Mouse (Mus musculus) stomach, embryonic 14.5 days (tissue): ENCODE data around the gene Reln. TPM values are rescaled to one million over a fixed set of nuclear protein-coding genes. Genes with fewer than 3 reads are reported as not detected.

ENCODE experiments used
- ATAC-seq: fragments of 200-750 bp; cut with Nextera tagmentation; 2 replicates; pipeline ENCODE4 v1.8.0; 2017; ENCODE audit warnings: low read depth, moderate TSS enrichment; ENCODE audit not compliant: insufficient number of reproducible peaks, insufficient read depth, low FRiP score
- H3K27ac ChIP-seq: fragments of 300-500 bp; sonication (generic); 2 replicates; pipeline ENCODE4 v1.5.1; 2014; ENCODE audit warnings: mild to moderate bottlenecking, low read length, moderate library complexity, mixed read lengths
- H3K27me3 ChIP-seq: fragments of 300-500 bp; sonication (generic); 2 replicates; pipeline ENCODE4 v1.6.1; 2014; ENCODE audit warnings: low read length, control low read depth, mixed read lengths; ENCODE audit not compliant: control insufficient read depth, insufficient read depth
- H3K36me3 ChIP-seq: fragments of 300-500 bp; sonication (generic); 2 replicates; pipeline ENCODE4 v1.6.1; 2014; ENCODE audit warnings: mild to moderate bottlenecking, control low read depth, low read length, moderate library complexity, mixed read lengths; ENCODE audit not compliant: control insufficient read depth, insufficient read depth
- H3K4me1 ChIP-seq: fragments of 300-500 bp; sonication (generic); 2 replicates; pipeline ENCODE4 v1.6.1; 2014; ENCODE audit warnings: low read length, control low read depth, mixed read lengths; ENCODE audit not compliant: control insufficient read depth, insufficient read depth
- H3K4me2 ChIP-seq: fragments of 300-500 bp; sonication (generic); replicated peaks from 2 replicates; pipeline ENCODE4 v1.6.1; 2014; ENCODE audit warnings: low read depth, low read length, control low read depth
- H3K4me3 ChIP-seq: fragments of 300-500 bp; sonication (generic); 2 replicates; pipeline ENCODE4 v1.5.1; 2014; ENCODE audit warnings: low read depth, low read length, control low read depth
- H3K9ac ChIP-seq: fragments of 300-500 bp; sonication (generic); replicated peaks from 2 replicates; pipeline ENCODE4 v1.6.1; 2014; ENCODE audit warnings: low read depth, mild to moderate bottlenecking, control low read depth, low read length, moderate library complexity, mixed read lengths
- H3K9me3 ChIP-seq: fragments of 300-500 bp; sonication (generic); 2 replicates; pipeline ENCODE4 v1.6.1; 2016; ENCODE audit warnings: low read depth, low read length, control low read depth; ENCODE audit not compliant: control insufficient read depth
- WGBS: fragments of 180-500 bp; shearing (Covaris S2); extraction: QIAGEN DNeasy Blood & Tissue Kit; methylation state at CpG from one replicate; pipeline ENCODE4 v1.1.7; 2014; 5-methylcytosine and 5-hydroxymethylcytosine counted together
- polyA plus RNA-seq: library from polyadenylated mRNA; unstranded; fragments of >200 nt; fragmentation: Nextera tagmentation; extraction: Ambion mirVana; gene quantifications from 2 replicates; pipeline ENCODE4 v1.2.1, GENCODE M21; 2014

Gene Reln
- polyA plus RNA-seq, 1 experiment from 2014 or later: 5.2 TPM

- Histone ChIP-seq H3K4me3 (no peak overlapping the region), H3K27me3 (no peaks in the 10 kb centered on the region), H3K4me2 (no peak overlapping the region), H3K27ac (no peak overlapping the region), H3K4me1 (no peaks in the 10 kb centered on the region), H3K9me3 (no peaks in the 10 kb centered on the region), H3K9ac (no peak overlapping the region), H3K36me3 (no peaks in the 10 kb centered on the region)
- 46% methylated on average over 3 of the region's 3 CpGs for WGBS
- ATAC-seq: no peak
Measured at GRCm38 (mm10) chr5:22024108-22024507, 320.4 kb downstream of the Reln start.

DNA sequence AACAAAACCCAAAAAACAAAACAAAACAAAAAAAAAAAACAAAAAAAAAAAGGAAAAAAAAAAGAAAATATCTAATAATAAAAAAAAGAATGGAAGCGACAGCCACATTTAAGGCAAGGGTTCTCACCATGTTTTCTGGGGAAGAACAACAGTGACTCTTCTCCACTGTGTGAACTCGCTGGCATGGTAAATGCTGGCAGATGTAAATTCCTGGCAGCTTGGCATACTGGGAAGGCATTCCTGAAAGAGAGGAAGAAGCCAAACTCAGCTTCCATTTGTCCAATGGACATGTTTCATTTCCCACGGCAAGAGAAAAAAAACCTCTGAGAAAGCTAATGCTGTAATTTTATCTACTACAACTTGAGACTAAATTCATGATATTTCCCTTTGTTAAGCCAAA lies 326.6 kb downstream of the Reln start:
- Histone ChIP-seq H3K9ac (no peak overlapping the region), H3K4me1 (no peaks in the 10 kb centered on the region), H3K36me3 (no peaks in the 10 kb centered on the region), H3K27ac (no peak overlapping the region), H3K9me3 (no peaks in the 10 kb centered on the region), H3K27me3 (no peaks in the 10 kb centered on the region), H3K4me2 (no peak overlapping the region), H3K4me3 (no peak overlapping the region)
- WGBS: 85% methylated on average over 3 of the region's 3 CpGs
- no peak for ATAC-seq

- Histone ChIP-seq H3K27me3 (no peaks in the 10 kb centered on the region), H3K9me3 (no peaks in the 10 kb centered on the region), H3K4me2 (no peak overlapping the region), H3K4me1 (no peaks in the 10 kb centered on the region), H3K9ac (no peak overlapping the region), H3K27ac (no peak overlapping the region), H3K36me3 (no peaks in the 10 kb centered on the region), H3K4me3 (no peak overlapping the region)
- 92% methylated on average over 3 of the region's 3 CpGs for WGBS
- ATAC-seq: no peak
Measured at GRCm38 (mm10) chr5:22014459-22014858, 330.0 kb downstream of the Reln start.

DNA sequence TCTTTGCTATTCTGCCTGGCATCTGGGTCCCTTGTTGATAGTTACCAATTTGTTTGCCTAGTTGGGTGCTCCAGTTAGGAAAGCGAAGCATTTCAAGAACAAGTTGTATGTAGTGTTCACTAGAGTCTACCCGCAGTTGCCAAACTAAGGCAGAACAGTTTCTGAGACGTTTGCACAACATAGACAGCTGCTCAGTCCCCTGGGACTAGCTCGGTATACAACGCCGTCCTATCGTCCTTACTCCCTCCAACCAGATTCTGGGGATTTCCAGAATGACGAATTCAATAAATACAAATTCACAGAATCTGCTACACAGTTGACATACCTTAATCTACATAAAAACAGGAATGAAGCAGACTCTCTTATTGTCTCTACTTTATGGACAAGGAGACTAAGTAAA lies 335.4 kb downstream of the Reln start:
- no peak for ATAC-seq
- H3K9me3 ChIP-seq: no peaks in the 10 kb centered on the region
- H3K36me3 ChIP-seq: no peaks in the 10 kb centered on the region
- H3K4me3 ChIP-seq: no peak overlapping the region
- 87% methylated on average over 8 of the region's 8 CpGs for WGBS
- H3K9ac ChIP-seq: no peak overlapping the region
- H3K4me1 ChIP-seq: no peaks in the 10 kb centered on the region
- no peak overlapping the region for H3K27ac ChIP-seq
- H3K4me2 ChIP-seq: no peak overlapping the region
- H3K27me3 ChIP-seq: no peaks in the 10 kb centered on the region

DNA sequence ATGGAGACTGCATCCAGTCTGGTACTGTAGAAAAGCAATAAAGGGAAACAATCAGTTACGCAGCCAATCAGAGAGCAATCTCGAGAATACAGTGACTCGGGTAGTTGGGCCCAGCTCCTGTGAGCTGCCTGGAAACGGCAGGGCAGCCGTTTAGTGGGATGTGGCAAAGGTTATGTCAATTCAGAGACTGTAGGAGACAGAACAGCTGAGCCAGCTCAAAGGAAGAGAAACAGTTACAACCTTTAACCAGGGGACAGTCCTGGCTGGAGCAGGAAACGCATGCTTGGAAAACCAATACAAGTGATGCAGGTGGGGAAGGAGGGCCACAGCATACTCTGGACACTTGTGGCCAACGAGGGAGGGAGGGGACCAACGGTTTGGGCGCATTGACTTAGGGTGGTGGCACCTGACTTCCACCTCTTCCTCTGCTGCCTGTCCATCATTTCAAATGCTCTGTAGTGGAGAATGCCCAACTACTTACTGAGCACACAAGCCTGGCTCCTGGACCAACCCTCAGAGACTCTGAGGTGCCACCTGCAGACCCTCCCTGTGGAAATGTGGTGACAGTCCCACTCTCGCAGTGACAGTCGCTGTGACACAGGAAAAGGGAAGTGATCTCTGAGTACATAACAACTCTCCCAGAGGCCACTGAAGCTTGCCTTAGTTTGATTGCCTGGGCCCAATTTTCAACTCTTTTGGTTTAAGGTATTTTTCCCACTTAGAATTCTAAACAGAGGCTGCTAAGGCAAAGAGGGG lies 337.0 kb downstream of the Reln start:
- no peak overlapping the region for H3K4me2 ChIP-seq
- 46% methylated on average over 11 of the region's 11 CpGs for WGBS
- no peak overlapping the region for H3K27ac ChIP-seq
- H3K27me3 ChIP-seq: no peaks in the 10 kb centered on the region
- ATAC-seq: 0 out of 2 replicates have a peak, but pooled peaks have one; percentile 18
- H3K9me3 ChIP-seq: no peaks in the 10 kb centered on the region
- no peaks in the 10 kb centered on the region for H3K36me3 ChIP-seq
- no peak overlapping the region for H3K9ac ChIP-seq
- no peak overlapping the region for H3K4me3 ChIP-seq
- no peaks in the 10 kb centered on the region for H3K4me1 ChIP-seq

GRCm38 (mm10) chr5:22003858-22004257 lies 340.6 kb downstream of the Reln start:
- no peak overlapping the region for H3K4me2 ChIP-seq
- no peak overlapping the region for H3K9ac ChIP-seq
- H3K27ac ChIP-seq: no peak overlapping the region
- no peaks in the 10 kb centered on the region for H3K36me3 ChIP-seq
- WGBS: 71% methylated on average over 4 of the region's 4 CpGs
- H3K4me1 ChIP-seq: no peaks in the 10 kb centered on the region
- no peaks in the 10 kb centered on the region for H3K9me3 ChIP-seq
- H3K27me3 ChIP-seq: no peaks in the 10 kb centered on the region
- no peak overlapping the region for H3K4me3 ChIP-seq
- ATAC-seq: no peak

- Histone ChIP-seq H3K27me3 (no peaks in the 10 kb centered on the region), H3K27ac (no peak overlapping the region), H3K9ac (no peak overlapping the region), H3K36me3 (no peaks in the 10 kb centered on the region), H3K4me2 (no peak overlapping the region), H3K4me3 (no peak overlapping the region), H3K4me1 (no peaks in the 10 kb centered on the region), H3K9me3 (no peaks in the 10 kb centered on the region)
- 84% methylated on average over 5 of the region's 5 CpGs for WGBS
- no peak for ATAC-seq
Measured at GRCm38 (mm10) chr5:21987711-21988110, 356.8 kb downstream of the Reln start.

DNA sequence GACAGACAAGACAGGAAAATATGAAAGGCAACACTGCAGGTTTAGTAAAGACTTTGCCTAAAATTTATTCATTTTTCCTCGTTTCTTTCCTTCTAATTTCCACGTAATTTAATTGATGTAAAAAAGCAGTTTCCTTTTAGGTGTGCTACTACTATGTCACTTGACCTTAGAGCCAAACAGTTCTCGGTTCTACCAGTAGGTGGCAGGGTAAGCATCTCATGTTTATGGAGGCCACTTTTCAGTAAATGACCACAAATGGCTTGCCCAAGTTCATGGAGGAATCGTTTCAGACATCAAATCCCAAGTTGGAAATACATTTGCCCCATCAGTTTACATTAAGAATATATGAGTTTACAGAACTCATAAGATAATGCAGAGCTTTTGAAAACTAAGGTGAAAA lies 358.2 kb downstream of the Reln start:
- no peaks in the 10 kb centered on the region for H3K9me3 ChIP-seq
- H3K4me1 ChIP-seq: no peaks in the 10 kb centered on the region
- ATAC-seq: no peak
- no peak overlapping the region for H3K27ac ChIP-seq
- WGBS: 54% methylated on average over 4 of the region's 4 CpGs
- no peak overlapping the region for H3K9ac ChIP-seq
- H3K36me3 ChIP-seq: no peaks in the 10 kb centered on the region
- no peak overlapping the region for H3K4me3 ChIP-seq
- H3K4me2 ChIP-seq: no peak overlapping the region
- no peaks in the 10 kb centered on the region for H3K27me3 ChIP-seq
